Mouse (Mus musculus) forelimb bud, embryonic 11.5 days (tissue): ENCODE data around the gene Utp3.
A peak's percentile ranks its signal among the peaks of the same experiment; 100 is the strongest.

Experiments used
- DNase-seq: peaks from one replicate; pipeline ENCODE4 v3.0.0-alpha.2; 2012; ENCODE audit warnings: low read depth, low spot score

The Utp3 gene

GRCm38 (mm10) chr5:88569541-88569940 is 15.3 kb downstream of the Utp3 start:
- no peak for DNase-seq

- no peak for DNase-seq
Observed at GRCm38 (mm10) chr5:88574829-88575228, 20.6 kb downstream of the Utp3 start.

GRCm38 (mm10) chr5:88575506-88576338 is 21.5 kb downstream of the Utp3 start:
- DNase-seq = peak; percentile 60

GRCm38 (mm10) chr5:88580681-88581080 is 26.4 kb downstream of the Utp3 start:
- DNase-seq = no peak

GRCm38 (mm10) chr5:88581343-88581742 is 27.1 kb downstream of the Utp3 start:
- DNase-seq = no peak

- DNase-seq = peak; percentile 49
Observed at GRCm38 (mm10) chr5:88583271-88584031, 29.2 kb downstream of the Utp3 start.

GRCm38 (mm10) chr5:88584061-88584460 is 29.8 kb downstream of the Utp3 start:
- DNase-seq = no peak

GRCm38 (mm10) chr5:88586407-88587174 is 32.3 kb downstream of the Utp3 start:
- no peak for DNase-seq

GRCm38 (mm10) chr5:88587211-88587934 is 33.1 kb downstream of the Utp3 start:
- peak; percentile 29 for DNase-seq

- no peak for DNase-seq
Observed at GRCm38 (mm10) chr5:88588481-88588880, 34.2 kb downstream of the Utp3 start.

GRCm38 (mm10) chr5:88593421-88594172 is 39.3 kb downstream of the Utp3 start:
- no peak for DNase-seq

GRCm38 (mm10) chr5:88594173-88594569 is 39.9 kb downstream of the Utp3 start:
- DNase-seq = no peak

- no peak for DNase-seq
Observed at GRCm38 (mm10) chr5:88595537-88596455, 41.5 kb downstream of the Utp3 start.

GRCm38 (mm10) chr5:88598961-88599360 is 44.7 kb downstream of the Utp3 start:
- no peak for DNase-seq

- no peak for DNase-seq
Observed at GRCm38 (mm10) chr5:88602030-88602429, 47.8 kb downstream of the Utp3 start.

GRCm38 (mm10) chr5:88602713-88603112 is 48.5 kb downstream of the Utp3 start:
- no peak for DNase-seq

GRCm38 (mm10) chr5:88604046-88604445 is 49.8 kb downstream of the Utp3 start:
- DNase-seq = no peak

GRCm38 (mm10) chr5:88604641-88605358 is 50.5 kb downstream of the Utp3 start:
- no peak for DNase-seq
